Mouse (Mus musculus) spleen, postnatal 36 days (tissue): ENCODE data around the gene Prkg1.

Source experiments
- DNase-seq, 2 experiments: peaks; one replicate each; pipeline ENCODE4 v3.0.0; 2022; ENCODE audit warnings: low spot score in 2 of 2, mixed read lengths in 1 of 2

The Prkg1 gene

GRCm38 (mm10) chr19:31630899-31631869 lies 133.6 kb downstream of the Prkg1 start:
- no peak for DNase-seq

- DNase-seq = no peak
Observed at GRCm38 (mm10) chr19:31621716-31622115, 143.1 kb downstream of the Prkg1 start.

- no peak for DNase-seq
Observed at GRCm38 (mm10) chr19:31616830-31617229, 148.0 kb downstream of the Prkg1 start.

GRCm38 (mm10) chr19:31616159-31616558 lies 148.7 kb downstream of the Prkg1 start:
- no peak for DNase-seq

GRCm38 (mm10) chr19:31613146-31613545 lies 151.7 kb downstream of the Prkg1 start:
- DNase-seq = no peak

GRCm38 (mm10) chr19:31602578-31602977 lies 162.3 kb downstream of the Prkg1 start:
- peak in 1 of 2 experiments; percentile 6 for DNase-seq

GRCm38 (mm10) chr19:31594011-31594410 lies 170.8 kb downstream of the Prkg1 start:
- DNase-seq = no peak

GRCm38 (mm10) chr19:31590701-31591100 lies 174.1 kb downstream of the Prkg1 start:
- no peak for DNase-seq

GRCm38 (mm10) chr19:31577092-31577491 lies 187.7 kb downstream of the Prkg1 start:
- no peak for DNase-seq

- no peak for DNase-seq
Observed at GRCm38 (mm10) chr19:31564329-31564728, 200.5 kb downstream of the Prkg1 start.

GRCm38 (mm10) chr19:31546063-31546462 lies 218.8 kb downstream of the Prkg1 start:
- no peak for DNase-seq

- no peak for DNase-seq
Observed at GRCm38 (mm10) chr19:31531249-31531740, 233.5 kb downstream of the Prkg1 start.

GRCm38 (mm10) chr19:31530616-31531015 lies 234.2 kb downstream of the Prkg1 start:
- no peak for DNase-seq

GRCm38 (mm10) chr19:31529890-31530289 lies 234.9 kb downstream of the Prkg1 start:
- no peak for DNase-seq

- DNase-seq = no peak
Observed at GRCm38 (mm10) chr19:31514490-31514889, 250.3 kb downstream of the Prkg1 start.

- DNase-seq = no peak
Observed at GRCm38 (mm10) chr19:31507831-31508230, 257.0 kb downstream of the Prkg1 start.

GRCm38 (mm10) chr19:31506296-31506695 lies 258.5 kb downstream of the Prkg1 start:
- no peak for DNase-seq

- no peak for DNase-seq
Observed at GRCm38 (mm10) chr19:31505041-31505440, 259.8 kb downstream of the Prkg1 start.

GRCm38 (mm10) chr19:31497386-31497785 lies 267.4 kb downstream of the Prkg1 start:
- DNase-seq = no peak

GRCm38 (mm10) chr19:31489606-31490005 lies 275.2 kb downstream of the Prkg1 start:
- no peak for DNase-seq

- DNase-seq = no peak
Observed at GRCm38 (mm10) chr19:31471766-31472165, 293.1 kb downstream of the Prkg1 start.

GRCm38 (mm10) chr19:31460188-31460587 lies 304.6 kb downstream of the Prkg1 start:
- DNase-seq = no peak

GRCm38 (mm10) chr19:31444101-31444500 lies 320.7 kb downstream of the Prkg1 start:
- no peak for DNase-seq
